Mouse (Mus musculus): ENCODE data around the gene Gm5678. TPM values are rescaled to one million over a fixed set of nuclear protein-coding genes. Genes with fewer than 3 reads are reported as not detected.

The Gm5678 gene
- total RNA-seq (2022): 1 to 10 TPM; 3.3 to 4.7 (median 3.4) TPM

- no peak for DNase-seq
Observed at GRCm38 (mm10) chr16:93627761-93628400, at the start of gene Gm5678. Gm5678 (plus strand) TSS chr16:93628097.

- DNase-seq: no peak
Observed at GRCm38 (mm10) chr16:93578346-93579005, 49.4 kb upstream of the Gm5678 start.

- no peak for DNase-seq
Observed at GRCm38 (mm10) chr16:93581125-93581524, 46.8 kb upstream of the Gm5678 start.

GRCm38 (mm10) chr16:93584976-93585702 lies 42.8 kb upstream of the Gm5678 start:
- DNase-seq: no peak

GRCm38 (mm10) chr16:93585703-93586205 lies 42.1 kb upstream of the Gm5678 start:
- no peak for DNase-seq

GRCm38 (mm10) chr16:93586382-93586781 lies 41.5 kb upstream of the Gm5678 start:
- no peak for DNase-seq

GRCm38 (mm10) chr16:93588281-93588680 lies 39.6 kb upstream of the Gm5678 start:
- no peak for DNase-seq

- DNase-seq: no peak
Observed at GRCm38 (mm10) chr16:93590915-93591314, 37.0 kb upstream of the Gm5678 start.

GRCm38 (mm10) chr16:93591450-93592430 lies 36.2 kb upstream of the Gm5678 start:
- DNase-seq: no peak

- DNase-seq: no peak
Observed at GRCm38 (mm10) chr16:93592711-93593110, 35.2 kb upstream of the Gm5678 start.

GRCm38 (mm10) chr16:93593406-93593805 lies 34.5 kb upstream of the Gm5678 start:
- DNase-seq: peak; percentile 62

- no peak for DNase-seq
Observed at GRCm38 (mm10) chr16:93594448-93594847, 33.4 kb upstream of the Gm5678 start.

GRCm38 (mm10) chr16:93595766-93596165 lies 32.1 kb upstream of the Gm5678 start:
- DNase-seq: no peak

- no peak for DNase-seq
Observed at GRCm38 (mm10) chr16:93596807-93597206, 31.1 kb upstream of the Gm5678 start.

GRCm38 (mm10) chr16:93597551-93597950 lies 30.3 kb upstream of the Gm5678 start:
- DNase-seq: peak; percentile 37

- DNase-seq: no peak
Observed at GRCm38 (mm10) chr16:93599461-93599860, 28.4 kb upstream of the Gm5678 start.

GRCm38 (mm10) chr16:93603439-93604212 lies 24.3 kb upstream of the Gm5678 start, which contains the start of gene Setd4:
Setd4 (minus strand) TSS chr16:93604063.
- peak; percentile 94 for DNase-seq

GRCm38 (mm10) chr16:93604481-93604969 lies 23.4 kb upstream of the Gm5678 start:
- no peak for DNase-seq

GRCm38 (mm10) chr16:93605553-93605952 lies 22.3 kb upstream of the Gm5678 start, which contains the start of gene Cbr1:
Cbr1 (plus strand) TSS chr16:93605853.
- DNase-seq: no peak

GRCm38 (mm10) chr16:93606146-93606545 lies 21.8 kb upstream of the Gm5678 start:
- DNase-seq: no peak

GRCm38 (mm10) chr16:93607669-93608101 lies 20.2 kb upstream of the Gm5678 start:
- DNase-seq: peak; percentile 84
